Mouse (Mus musculus) forebrain, embryonic 13.5 days (tissue): ENCODE measurements around the gene Smtn. TPM values are rescaled to one million over a fixed set of nuclear protein-coding genes. Genes with fewer than 3 reads are reported as not detected.

Experiments
- ATAC-seq: fragments of 200-750 bp; cut with Nextera tagmentation; 2 replicates; pipeline ENCODE4 v1.8.0; 2017
- H3K27ac ChIP-seq: fragments of 300-500 bp; sonication (generic); 2 replicates; pipeline ENCODE4 v1.5.1; 2015; ENCODE audit warnings: inconsistent platforms, mild to moderate bottlenecking, moderate library complexity
- H3K27me3 ChIP-seq: fragments of 300-500 bp; sonication (generic); 2 replicates; pipeline ENCODE4 v1.6.1; 2015; ENCODE audit warnings: mild to moderate bottlenecking, inconsistent platforms
- H3K36me3 ChIP-seq: fragments of 300-500 bp; sonication (generic); 2 replicates; pipeline ENCODE4 v1.6.1; 2015; ENCODE audit warnings: mild to moderate bottlenecking, inconsistent platforms; ENCODE audit not compliant: poor library complexity, severe bottlenecking
- H3K4me1 ChIP-seq: fragments of 300-500 bp; sonication (generic); 2 replicates; pipeline ENCODE4 v1.6.1; 2015; ENCODE audit warnings: inconsistent platforms
- H3K4me2 ChIP-seq: fragments of 300-500 bp; sonication (generic); 2 replicates; pipeline ENCODE4 v1.6.1; 2015; ENCODE audit warnings: inconsistent platforms, mild to moderate bottlenecking, moderate library complexity
- H3K4me3 ChIP-seq: fragments of 300-500 bp; sonication (generic); 2 replicates; pipeline ENCODE4 v1.5.1; 2015; ENCODE audit warnings: mild to moderate bottlenecking, inconsistent platforms
- H3K9ac ChIP-seq: fragments of 300-500 bp; sonication (generic); 2 replicates; pipeline ENCODE4 v1.6.1; 2015; ENCODE audit warnings: mild to moderate bottlenecking, inconsistent platforms
- H3K9me3 ChIP-seq: fragments of 300-500 bp; sonication (generic); replicated peaks from 2 replicates; pipeline ENCODE4 v1.6.1; 2016; ENCODE audit warnings: inconsistent platforms
- WGBS: fragments of 180-500 bp; shearing (Covaris S2); methylation state at CpG from one replicate; pipeline ENCODE4 v1.1.7; 2015; 5-methylcytosine and 5-hydroxymethylcytosine counted together
- polyA plus RNA-seq: library from polyadenylated mRNA; unstranded; fragments of >200 nt; fragmentation: Nextera tagmentation; extraction: Ambion mirVana; gene quantifications from 2 replicates; pipeline ENCODE4 v1.2.1, GENCODE M21; 2015

The Smtn gene
- polyA plus RNA-seq, 1 experiment from 2014 or later = 21.9 TPM

DNA sequence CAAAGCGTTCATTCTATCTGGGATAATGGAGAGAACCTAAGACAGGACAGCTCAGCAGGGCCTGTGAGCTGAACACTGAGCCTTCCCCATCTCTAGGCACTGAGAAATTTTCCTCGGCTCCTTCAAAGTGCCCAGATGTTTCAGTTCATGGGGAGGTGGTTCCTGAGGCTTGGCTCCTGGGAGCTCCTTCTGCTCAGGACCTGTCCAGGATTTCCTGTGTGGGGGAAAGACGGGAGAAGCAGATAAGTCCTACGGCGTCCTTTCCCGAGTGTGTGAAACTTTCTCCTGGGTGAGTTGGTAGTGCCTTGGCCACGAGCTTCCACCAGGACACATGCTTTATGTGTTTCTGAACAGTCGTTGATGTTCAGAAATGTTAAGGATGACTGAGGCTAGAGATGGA lies 29.9 kb upstream of the Smtn start:
- no peak for ATAC-seq
- no peaks in the 10 kb centered on the region for H3K36me3 ChIP-seq
- H3K9me3 ChIP-seq = no peaks in the 10 kb centered on the region
- WGBS = 91% methylated on average over 8 of the region's 8 CpGs
- no peak overlapping the region for H3K27ac ChIP-seq
- H3K4me2 ChIP-seq = no peak overlapping the region
- no peaks in the 10 kb centered on the region for H3K4me1 ChIP-seq
- no peak overlapping the region for H3K4me3 ChIP-seq
- H3K27me3 ChIP-seq = no peaks in the 10 kb centered on the region
- no peak overlapping the region for H3K9ac ChIP-seq

DNA sequence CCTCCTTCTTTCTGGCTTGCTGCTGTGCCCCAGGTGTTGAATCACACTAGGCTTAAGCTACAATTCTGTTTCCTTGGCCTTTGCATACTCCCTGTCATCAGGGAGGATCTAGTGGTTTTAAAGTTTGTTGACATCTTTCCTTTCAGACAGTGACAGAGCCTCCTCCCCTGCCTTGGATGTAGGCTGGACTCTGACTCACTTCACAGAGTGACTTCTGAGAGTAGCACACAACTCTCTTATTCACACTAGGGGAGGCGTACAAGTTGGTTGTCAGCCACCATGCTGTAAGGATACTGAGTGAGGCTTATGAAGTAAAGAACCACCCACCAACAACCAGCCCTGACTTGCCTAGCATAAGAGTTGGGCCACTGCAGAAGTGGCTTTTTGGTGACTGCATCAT lies 27.5 kb upstream of the Smtn start:
- Histone ChIP-seq H3K4me1 (no peaks in the 10 kb centered on the region), H3K9me3 (no peaks in the 10 kb centered on the region)
- 91% methylated on average over 1 of the region's 1 CpGs for WGBS

DNA sequence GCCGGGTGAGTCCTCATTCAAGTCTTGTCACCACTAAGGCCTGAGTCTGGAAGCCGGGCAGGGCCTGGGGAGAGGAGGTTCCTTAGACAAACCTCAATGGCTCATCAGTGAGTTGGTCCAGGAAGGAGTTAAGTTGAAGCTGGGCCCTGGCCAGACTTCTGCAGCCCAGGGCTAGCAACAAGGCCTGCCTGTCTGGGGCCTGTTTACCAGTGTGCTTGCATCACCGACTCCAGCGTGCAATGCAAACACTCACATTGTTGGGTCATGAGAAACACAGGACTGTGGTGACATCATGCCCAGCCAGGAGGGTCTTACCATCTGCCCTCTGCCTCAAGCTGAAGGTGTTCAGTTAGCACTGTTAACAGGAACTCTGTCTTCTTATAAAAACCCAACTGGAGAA lies 25.6 kb upstream of the Smtn start:
- Histone ChIP-seq H3K36me3 (no peaks in the 10 kb centered on the region), H3K4me1 (no peaks in the 10 kb centered on the region), H3K27ac (no peak overlapping the region), H3K27me3 (no peaks in the 10 kb centered on the region), H3K9me3 (no peaks in the 10 kb centered on the region), H3K4me2 (no peak overlapping the region), H3K4me3 (no peak overlapping the region), H3K9ac (no peak overlapping the region)
- 82% methylated on average over 4 of the region's 4 CpGs for WGBS
- no peak for ATAC-seq

More for the DNA sequence above, 27.5 kb upstream of the Smtn start:
- no peak for ATAC-seq
- Histone ChIP-seq H3K4me3 (no peak overlapping the region), H3K27me3 (no peaks in the 10 kb centered on the region), H3K36me3 (no peaks in the 10 kb centered on the region), H3K27ac (no peak overlapping the region), H3K9ac (no peak overlapping the region), H3K4me2 (no peak overlapping the region)

DNA sequence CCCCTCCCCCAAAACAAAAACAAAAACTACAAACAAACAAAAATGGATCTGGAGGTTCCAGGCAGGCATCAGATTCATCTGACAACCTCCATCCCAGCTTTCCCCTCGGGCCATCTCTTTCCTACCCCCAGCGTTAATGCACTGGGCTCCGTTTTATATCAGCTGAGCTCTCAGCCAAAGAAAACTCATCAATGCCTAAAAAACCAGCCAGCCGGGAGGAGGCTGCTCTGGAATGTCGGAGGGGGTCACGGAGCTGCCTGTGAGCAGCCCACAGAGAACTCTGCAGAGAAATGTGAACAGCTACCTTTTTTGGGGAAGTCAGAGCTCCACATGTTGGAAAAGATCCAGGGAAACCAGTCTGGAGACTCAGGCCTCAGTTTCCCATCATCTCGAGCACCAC lies 24.0 kb upstream of the Smtn start:
- ATAC-seq = no peak
- H3K36me3 ChIP-seq = no peaks in the 10 kb centered on the region
- H3K9ac ChIP-seq = no peak overlapping the region
- WGBS = 55% methylated on average over 7 of the region's 7 CpGs
- no peaks in the 10 kb centered on the region for H3K27me3 ChIP-seq
- no peaks in the 10 kb centered on the region for H3K9me3 ChIP-seq
- no peaks in the 10 kb centered on the region for H3K4me1 ChIP-seq
- no peak overlapping the region for H3K4me2 ChIP-seq
- no peak overlapping the region for H3K4me3 ChIP-seq
- H3K27ac ChIP-seq = no peak overlapping the region

DNA sequence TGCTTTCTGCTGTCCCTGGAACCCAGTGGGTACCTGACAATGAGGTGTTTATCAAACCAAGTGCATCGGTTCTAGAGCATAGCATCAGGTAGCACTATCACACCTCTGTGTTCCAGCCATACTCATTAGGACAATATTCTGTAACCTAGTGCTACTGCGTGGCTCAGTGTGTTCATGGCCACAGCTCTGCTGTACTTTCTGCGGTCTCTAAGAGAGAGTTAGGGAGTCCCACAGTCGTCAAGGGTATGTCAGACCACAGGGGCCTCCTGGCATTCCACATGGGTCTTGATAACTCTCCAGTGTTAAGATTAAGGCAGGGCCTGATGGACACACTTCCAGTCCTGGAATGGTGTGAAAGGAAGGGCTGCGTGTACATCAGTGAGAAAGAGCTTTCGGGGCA lies 23.4 kb upstream of the Smtn start:
- Histone ChIP-seq H3K9ac (no peak overlapping the region), H3K4me1 (no peaks in the 10 kb centered on the region), H3K9me3 (no peaks in the 10 kb centered on the region), H3K4me2 (no peak overlapping the region), H3K27ac (no peak overlapping the region), H3K27me3 (no peaks in the 10 kb centered on the region), H3K4me3 (no peak overlapping the region), H3K36me3 (no peaks in the 10 kb centered on the region)
- WGBS = 93% methylated on average over 6 of the region's 6 CpGs
- ATAC-seq = no peak

DNA sequence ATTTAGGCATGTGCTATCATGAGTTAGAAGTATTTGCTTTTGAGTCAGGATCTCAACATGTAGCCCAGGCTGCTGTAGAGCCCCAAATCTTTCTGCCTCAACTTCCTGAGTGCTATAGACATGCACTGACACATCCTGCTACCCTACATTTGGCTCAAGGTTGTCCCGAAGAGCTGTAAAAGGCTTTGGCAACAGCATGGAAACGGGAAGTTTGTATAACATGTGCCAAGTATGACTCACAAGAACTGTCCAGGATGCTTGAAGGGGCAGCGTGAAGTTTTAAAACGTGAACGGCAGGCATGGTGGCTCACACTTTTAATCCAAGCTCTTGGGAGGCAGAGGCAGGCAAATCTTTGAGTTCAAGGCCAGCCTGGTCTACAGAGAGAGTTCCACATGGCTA lies 19.8 kb upstream of the Smtn start:
- H3K36me3 ChIP-seq = no peaks in the 10 kb centered on the region
- H3K9me3 ChIP-seq = no peaks in the 10 kb centered on the region
- no peak overlapping the region for H3K27ac ChIP-seq
- no peak for ATAC-seq
- H3K27me3 ChIP-seq = no peaks in the 10 kb centered on the region
- no peaks in the 10 kb centered on the region for H3K4me1 ChIP-seq
- no peak overlapping the region for H3K4me2 ChIP-seq
- no peak overlapping the region for H3K9ac ChIP-seq
- no peak overlapping the region for H3K4me3 ChIP-seq
- 81% methylated on average over 5 of the region's 5 CpGs for WGBS

DNA sequence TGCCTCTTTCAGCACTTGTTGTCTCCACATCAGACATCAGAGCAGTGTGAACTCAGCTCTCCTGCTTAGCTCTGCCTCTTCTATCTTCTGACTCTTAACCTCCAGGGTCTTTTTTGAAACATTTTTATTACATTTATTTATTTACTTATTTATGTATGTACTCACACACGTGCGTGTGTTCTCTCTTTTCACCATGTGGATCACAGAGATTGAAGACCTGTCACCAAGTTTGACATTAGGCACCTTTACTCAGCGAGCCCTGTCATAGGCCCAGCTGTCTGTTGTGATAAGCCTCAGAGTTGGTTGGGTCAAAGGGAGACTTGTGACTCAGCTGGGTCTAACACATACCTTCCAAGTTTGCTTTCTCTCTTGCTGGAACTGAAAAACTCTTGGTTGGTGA lies 17.4 kb upstream of the Smtn start:
- H3K4me2 ChIP-seq = no peak overlapping the region
- H3K9me3 ChIP-seq = no peaks in the 10 kb centered on the region
- no peak for ATAC-seq
- no peaks in the 10 kb centered on the region for H3K27me3 ChIP-seq
- no peaks in the 10 kb centered on the region for H3K4me1 ChIP-seq
- no peak overlapping the region for H3K4me3 ChIP-seq
- 87% methylated on average over 3 of the region's 3 CpGs for WGBS
- H3K36me3 ChIP-seq = no peaks in the 10 kb centered on the region
- H3K9ac ChIP-seq = no peak overlapping the region
- no peak overlapping the region for H3K27ac ChIP-seq

DNA sequence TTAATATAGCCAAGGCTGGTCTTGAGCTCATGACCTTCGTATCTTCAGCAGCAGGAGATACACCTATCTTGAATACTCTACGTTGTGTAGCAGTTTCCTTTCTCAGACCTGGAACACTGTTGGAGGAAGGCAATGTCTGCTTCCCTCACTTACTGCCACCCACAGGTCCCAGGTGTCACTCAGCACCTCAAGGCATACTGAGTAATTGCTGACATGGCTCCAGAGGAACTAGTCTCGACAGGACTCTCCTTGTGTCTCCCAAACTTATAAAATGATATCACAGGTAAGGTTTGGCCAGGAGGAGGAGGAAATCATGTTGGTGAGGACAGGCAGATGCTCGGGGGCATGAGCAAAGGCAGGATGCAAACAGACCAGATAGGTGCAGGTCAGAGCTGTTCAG lies 14.6 kb upstream of the Smtn start:
- no peaks in the 10 kb centered on the region for H3K27me3 ChIP-seq
- no peak overlapping the region for H3K27ac ChIP-seq
- H3K4me1 ChIP-seq = no peaks in the 10 kb centered on the region
- no peak overlapping the region for H3K4me3 ChIP-seq
- H3K4me2 ChIP-seq = no peak overlapping the region
- 85% methylated on average over 4 of the region's 4 CpGs for WGBS
- no peaks in the 10 kb centered on the region for H3K9me3 ChIP-seq
- H3K9ac ChIP-seq = no peak overlapping the region
- ATAC-seq = no peak
- H3K36me3 ChIP-seq = no peaks in the 10 kb centered on the region

DNA sequence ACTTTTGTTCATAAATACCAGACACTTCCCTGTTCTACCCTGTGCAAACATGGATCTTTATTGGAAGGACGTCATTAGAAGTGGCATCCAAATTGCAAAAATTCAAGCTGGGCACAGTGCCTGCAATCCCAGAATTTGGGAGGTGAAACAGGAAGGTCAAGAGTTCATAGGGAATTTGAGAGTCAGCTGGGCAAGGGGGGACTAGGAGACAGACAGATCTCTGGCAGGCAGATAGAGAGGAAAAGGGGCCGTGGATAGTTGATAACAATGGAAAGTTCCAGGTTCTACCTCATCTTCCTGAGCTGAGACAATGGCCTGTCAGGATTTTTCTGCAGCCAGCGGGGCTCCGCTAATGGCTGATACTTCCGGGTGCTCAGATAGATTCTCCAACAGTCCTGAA lies 9.4 kb upstream of the Smtn start:
- H3K4me2 ChIP-seq = no peak overlapping the region
- 85% methylated on average over 5 of the region's 5 CpGs for WGBS
- no peak for ATAC-seq
- H3K9me3 ChIP-seq = peaks cover under 1% of the 10 kb centered on the region
- no peaks in the 10 kb centered on the region for H3K27me3 ChIP-seq
- no peak overlapping the region for H3K27ac ChIP-seq
- H3K4me3 ChIP-seq = no peak overlapping the region
- no peaks in the 10 kb centered on the region for H3K36me3 ChIP-seq
- no peak overlapping the region for H3K9ac ChIP-seq
- H3K4me1 ChIP-seq = peaks cover 3% of the 10 kb centered on the region; the same call in 1 of the 2 replicates

DNA sequence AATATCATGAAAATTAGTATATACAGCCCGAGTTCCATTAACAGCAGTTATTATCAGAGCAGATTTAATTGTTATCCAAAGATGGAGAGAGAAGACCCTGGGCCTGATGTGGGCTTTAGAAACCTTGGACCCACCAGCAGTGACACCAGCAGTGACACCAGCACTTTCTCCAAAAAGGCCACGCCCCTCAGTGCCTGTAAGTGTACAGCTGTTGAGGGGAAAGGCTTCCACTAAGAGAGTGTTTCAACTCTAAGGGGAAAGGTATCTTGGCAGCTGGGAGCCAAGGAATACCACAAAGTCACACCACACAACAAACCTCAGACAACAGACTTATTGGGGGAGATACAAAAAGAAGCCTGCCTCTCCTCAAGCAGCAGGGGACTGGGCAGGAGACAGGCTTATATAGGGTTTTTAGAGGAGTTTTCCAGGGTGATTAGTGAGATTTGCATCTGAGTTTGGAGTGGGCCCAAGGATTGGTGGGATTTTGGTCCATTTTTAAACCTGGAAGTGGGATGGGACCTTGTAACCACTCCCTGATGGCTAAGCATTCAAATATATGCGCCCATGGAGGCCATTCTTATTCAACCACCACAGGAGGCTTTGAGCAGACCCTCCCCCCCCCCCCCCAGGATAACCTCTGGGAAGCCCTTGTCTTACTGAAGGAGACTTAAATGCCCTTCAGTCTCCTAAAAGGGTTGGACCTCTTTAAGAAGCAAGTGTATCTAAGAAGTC lies 8.3 kb upstream of the Smtn start:
- Histone ChIP-seq H3K4me3 (no peak overlapping the region), H3K4me2 (no peak overlapping the region), H3K36me3 (no peaks in the 10 kb centered on the region), H3K27me3 (no peaks in the 10 kb centered on the region), H3K4me1 (peaks cover 3% of the 10 kb centered on the region; the same call in 1 of the 2 replicates), H3K9ac (no peak overlapping the region), H3K27ac (no peak overlapping the region), H3K9me3 (peaks cover 6% of the 10 kb centered on the region)
- WGBS = 63% methylated on average over 3 of the region's 3 CpGs
- ATAC-seq = no peak

DNA sequence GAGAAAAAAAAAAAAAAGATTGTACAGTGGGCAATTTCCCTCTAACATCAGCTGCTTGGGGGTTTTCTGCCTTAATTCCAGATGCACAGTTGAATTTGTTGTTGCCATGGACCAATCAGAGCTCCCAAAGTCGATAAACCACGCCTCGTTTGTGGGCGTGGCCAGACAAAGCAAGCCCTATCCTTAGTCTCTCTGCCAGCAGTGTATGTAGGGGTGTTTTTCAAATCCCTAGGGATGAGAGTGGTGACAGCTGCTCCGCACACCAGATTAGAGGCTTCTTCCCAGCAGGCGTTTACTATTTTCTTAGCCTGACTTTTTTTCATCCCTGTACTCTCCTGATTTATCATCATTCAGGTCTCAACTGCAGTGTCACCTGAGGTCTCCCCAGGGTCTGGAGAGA lies 7.6 kb upstream of the Smtn start:
- H3K4me1 ChIP-seq = peaks cover 3% of the 10 kb centered on the region; the same call in 1 of the 2 replicates
- no peak for ATAC-seq
- no peak overlapping the region for H3K4me2 ChIP-seq
- H3K27me3 ChIP-seq = no peaks in the 10 kb centered on the region
- H3K27ac ChIP-seq = no peak overlapping the region
- 53% methylated on average over 6 of the region's 6 CpGs for WGBS
- H3K4me3 ChIP-seq = no peak overlapping the region
- peaks cover 6% of the 10 kb centered on the region for H3K9me3 ChIP-seq
- H3K9ac ChIP-seq = no peak overlapping the region
- H3K36me3 ChIP-seq = no peaks in the 10 kb centered on the region

DNA sequence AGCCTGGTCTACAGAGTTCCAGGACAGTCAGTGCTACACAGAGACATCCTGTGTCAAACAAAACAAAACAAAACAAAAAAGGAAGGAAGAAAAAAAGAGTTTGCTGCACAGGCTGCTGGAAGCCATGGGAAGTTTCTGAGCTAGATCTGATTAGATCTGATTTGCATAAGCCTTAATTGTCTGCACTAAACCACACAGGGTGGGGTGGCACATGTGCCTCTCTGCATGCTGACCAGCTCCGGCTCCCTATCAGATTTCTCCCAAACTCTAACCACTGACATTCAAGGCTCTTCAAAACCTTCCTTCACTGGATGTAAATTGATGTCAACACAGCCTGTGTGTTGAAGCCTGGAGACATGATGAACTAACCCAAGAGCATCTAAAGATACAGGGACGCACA lies 6.6 kb upstream of the Smtn start:
- no peak for ATAC-seq
- Histone ChIP-seq H3K36me3 (no peaks in the 10 kb centered on the region), H3K9ac (no peak overlapping the region), H3K27ac (no peak overlapping the region), H3K4me2 (no peak overlapping the region), H3K27me3 (no peaks in the 10 kb centered on the region), H3K9me3 (peaks cover 6% of the 10 kb centered on the region), H3K4me1 (peaks cover 3% of the 10 kb centered on the region; the same call in 1 of the 2 replicates), H3K4me3 (no peak overlapping the region)
- WGBS = 62% methylated on average over 2 of the region's 2 CpGs

DNA sequence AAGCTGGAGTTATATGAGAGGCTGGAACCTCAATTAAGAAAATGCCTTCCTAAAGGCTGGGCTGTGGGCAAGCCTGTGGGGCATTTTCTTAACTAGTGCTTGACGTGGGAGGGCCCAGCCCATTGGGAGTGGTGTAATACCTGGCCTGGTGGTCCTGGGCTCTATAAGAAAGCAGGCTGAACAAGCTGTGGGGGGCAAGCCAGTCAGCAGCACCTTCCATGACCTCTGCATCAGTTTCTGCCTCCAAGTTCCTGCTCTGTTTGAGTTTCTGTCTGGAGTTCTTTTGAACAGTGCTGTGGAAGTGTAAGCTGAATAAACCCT lies 5.8 kb upstream of the Smtn start:
- no peak for ATAC-seq
- 14% methylated on average over 1 of the region's 1 CpGs for WGBS
- no peak overlapping the region for H3K4me3 ChIP-seq

More for the DNA sequence above, 5.8 kb upstream of the Smtn start:
- H3K27ac ChIP-seq = no peak overlapping the region
- H3K36me3 ChIP-seq = no peaks in the 10 kb centered on the region
- H3K27me3 ChIP-seq = no peaks in the 10 kb centered on the region
- H3K4me2 ChIP-seq = no peak overlapping the region
- H3K9ac ChIP-seq = no peak overlapping the region
- H3K9me3 ChIP-seq = peaks cover 6% of the 10 kb centered on the region
- H3K4me1 ChIP-seq = peaks cover 3% of the 10 kb centered on the region; the same call in 1 of the 2 replicates
